Mouse (Mus musculus): ENCODE measurements at regions not wholly inside any gene's neighbourhood (a gene's known extent, or its start where the extent isn't known, plus 50 kb on each side); places are given as distances from the start of the nearest gene placed in this dataset.

DNA sequence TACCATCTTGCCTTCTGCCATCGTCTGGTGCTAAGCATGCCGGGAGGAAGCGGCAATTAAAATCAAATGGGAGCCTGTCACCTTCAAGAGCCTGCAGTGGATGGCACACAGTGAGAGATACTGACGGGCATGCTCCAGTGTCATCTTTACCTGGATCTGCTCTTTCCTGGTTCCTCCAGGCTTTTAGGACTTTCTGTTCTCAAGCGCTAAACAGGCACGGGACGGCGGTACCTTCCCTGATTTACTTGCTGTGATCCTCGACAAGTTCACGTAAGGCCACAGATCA lies 347.6 kb downstream of the Med10 start:
- no peaks in the 10 kb centered on the region for H3K27me3 ChIP-seq (ENCODE audit: insufficient read depth, low read length)
- H3K36me3 ChIP-seq (ENCODE audit: insufficient read depth), result no peaks in the 10 kb centered on the region
- no peak overlapping the region for H3K27ac ChIP-seq (ENCODE audit: low read depth)
- 47% methylated on average over 10 of the region's 10 CpGs for WGBS
- H3K9ac ChIP-seq, result no peak overlapping the region
- no peaks in the 10 kb centered on the region for H3K4me1 ChIP-seq (ENCODE audit: insufficient read depth)
- no peak overlapping the region for H3K4me3 ChIP-seq (ENCODE audit: low read depth, low read length)
- no peak for TF ChIP-seq CTCF (IDR thresholded peaks at IDR 0.05; ENCODE audit: low read depth)
- no peak overlapping the region for H3K4me2 ChIP-seq
- DNase-seq, result no peak
- H3K9me3 ChIP-seq (ENCODE audit: low read depth, low read length), result no peaks in the 10 kb centered on the region
- ATAC-seq (ENCODE audit: insufficient read depth), result no peak

DNA sequence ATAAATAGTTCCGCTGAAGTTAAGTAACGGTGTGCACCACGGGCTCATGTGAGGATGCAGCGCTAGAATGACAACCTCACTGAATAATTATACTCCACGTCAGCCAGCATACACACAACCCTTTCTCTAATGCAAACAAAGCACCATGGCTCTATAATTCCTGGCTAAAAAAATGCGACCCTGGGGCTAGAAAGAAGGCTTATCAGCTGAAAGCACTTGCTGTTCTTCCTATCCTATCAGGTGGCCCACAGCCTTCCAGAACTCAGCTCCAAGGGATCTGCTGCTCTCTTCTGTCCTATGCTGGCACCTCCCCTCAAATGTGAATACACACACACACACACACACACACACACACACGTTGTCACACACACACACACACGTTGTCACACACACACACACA lies 350.9 kb downstream of the Med10 start:
- Histone ChIP-seq H3K27ac (ENCODE audit: low read depth) (no peak overlapping the region), H3K4me1 (ENCODE audit: insufficient read depth) (no peaks in the 10 kb centered on the region), H3K36me3 (ENCODE audit: insufficient read depth) (no peaks in the 10 kb centered on the region), H3K27me3 (ENCODE audit: insufficient read depth, low read length) (no peaks in the 10 kb centered on the region), H3K4me2 (no peak overlapping the region), H3K4me3 (ENCODE audit: low read depth, low read length) (no peak overlapping the region), H3K9me3 (ENCODE audit: low read depth, low read length) (no peaks in the 10 kb centered on the region), H3K9ac (no peak overlapping the region)
- DNase-seq (no peak), ATAC-seq (ENCODE audit: insufficient read depth) (no peak)
- 50% methylated on average over 8 of the region's 8 CpGs for WGBS
- TF ChIP-seq CTCF (IDR thresholded peaks at IDR 0.05; ENCODE audit: low read depth), result no peak

DNA sequence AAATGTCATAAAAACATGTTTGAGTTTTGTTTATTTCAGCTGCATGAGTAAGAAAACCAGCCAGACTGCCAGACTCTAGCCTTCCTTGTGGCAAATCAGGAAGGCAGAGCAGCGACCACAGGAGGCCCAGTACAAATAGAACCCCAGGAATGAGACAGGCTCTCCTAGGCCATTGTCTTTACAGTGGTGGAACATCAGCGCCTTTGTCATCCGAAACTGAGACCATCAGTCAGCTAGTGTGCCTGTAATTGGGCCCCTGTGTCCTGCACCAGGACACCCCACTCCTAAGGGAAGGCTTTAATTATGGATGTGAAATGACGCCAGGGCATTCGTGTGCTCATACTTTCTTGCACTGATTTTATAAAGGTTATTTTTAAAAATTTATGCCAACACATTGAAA lies 353.4 kb downstream of the Med10 start:
- H3K36me3 ChIP-seq (ENCODE audit: insufficient read depth), result no peaks in the 10 kb centered on the region
- H3K27me3 ChIP-seq (ENCODE audit: insufficient read depth, low read length), result no peaks in the 10 kb centered on the region
- no peak overlapping the region for H3K4me2 ChIP-seq
- 67% methylated on average over 5 of the region's 5 CpGs for WGBS
- H3K4me3 ChIP-seq (ENCODE audit: low read depth, low read length), result no peak overlapping the region
- no peaks in the 10 kb centered on the region for H3K9me3 ChIP-seq (ENCODE audit: low read depth, low read length)
- no peak for DNase-seq
- H3K27ac ChIP-seq (ENCODE audit: low read depth), result no peak overlapping the region
- no peak for TF ChIP-seq CTCF (IDR thresholded peaks at IDR 0.05; ENCODE audit: low read depth)
- H3K9ac ChIP-seq, result no peak overlapping the region
- no peaks in the 10 kb centered on the region for H3K4me1 ChIP-seq (ENCODE audit: insufficient read depth)
- ATAC-seq (ENCODE audit: insufficient read depth), result no peak

DNA sequence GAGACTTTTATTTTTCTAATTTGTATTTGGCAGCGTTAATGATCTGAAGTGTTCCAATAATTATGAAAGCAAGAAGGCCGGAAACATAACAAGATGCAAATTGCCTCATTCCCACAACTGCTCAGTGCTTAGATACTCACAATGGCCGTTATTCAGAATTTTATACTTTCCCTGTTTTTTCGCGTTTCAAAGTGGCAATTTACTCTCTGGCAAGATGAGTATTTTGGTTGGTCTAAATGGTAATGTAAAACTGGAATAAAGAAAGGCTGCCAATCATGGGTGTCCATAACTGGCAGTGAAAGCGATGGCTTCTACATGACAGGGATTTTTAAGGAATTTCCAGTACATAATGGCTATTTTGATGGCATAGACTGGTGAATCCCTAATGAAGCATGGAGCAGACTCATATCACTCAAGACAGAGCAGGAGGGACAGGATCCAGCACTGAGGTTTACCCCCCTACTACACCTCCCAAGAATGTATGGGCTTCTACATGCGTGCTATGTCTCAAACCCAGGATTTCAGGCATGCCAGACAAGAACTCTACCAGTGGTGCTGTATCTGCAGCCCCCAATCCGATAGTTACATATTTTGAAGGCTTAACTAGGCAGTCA lies 354.9 kb downstream of the Med10 start:
- Histone ChIP-seq H3K9me3 (ENCODE audit: low read depth, low read length) (no peaks in the 10 kb centered on the region), H3K36me3 (ENCODE audit: insufficient read depth) (no peaks in the 10 kb centered on the region), H3K27me3 (ENCODE audit: insufficient read depth, low read length) (no peaks in the 10 kb centered on the region), H3K4me1 (ENCODE audit: insufficient read depth) (no peaks in the 10 kb centered on the region), H3K4me2 (no peak overlapping the region), H3K9ac (no peak overlapping the region), H3K4me3 (ENCODE audit: low read depth, low read length) (no peak overlapping the region), H3K27ac (ENCODE audit: low read depth) (no peak overlapping the region)
- DNase-seq (no peak), ATAC-seq (ENCODE audit: insufficient read depth) (no peak)
- 90% methylated on average over 8 of the region's 8 CpGs for WGBS
- TF ChIP-seq CTCF (IDR thresholded peaks at IDR 0.05; ENCODE audit: low read depth), result no peak

DNA sequence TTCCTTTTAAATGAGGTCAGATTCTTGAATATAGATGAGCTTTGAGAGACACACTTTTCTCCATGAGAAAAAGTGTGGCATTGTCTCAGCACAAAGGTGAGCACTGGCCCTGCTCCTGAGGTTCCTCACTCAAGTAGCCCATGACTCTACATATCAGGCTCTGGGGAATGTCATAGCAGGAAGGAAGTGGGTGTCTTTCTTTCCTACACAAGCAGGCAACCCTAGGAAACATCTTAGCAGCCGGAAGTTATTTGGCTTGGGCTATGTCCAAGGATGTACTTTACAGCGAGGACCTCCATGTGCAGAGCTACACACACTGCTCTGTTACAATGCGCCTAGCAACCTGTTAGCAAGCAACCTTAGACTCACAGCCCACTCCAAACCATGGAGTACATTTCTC lies 356.9 kb downstream of the Med10 start:
- Histone ChIP-seq H3K36me3 (ENCODE audit: insufficient read depth) (no peaks in the 10 kb centered on the region), H3K4me2 (no peak overlapping the region), H3K9ac (no peak overlapping the region), H3K27ac (ENCODE audit: low read depth) (no peak overlapping the region), H3K9me3 (ENCODE audit: low read depth, low read length) (no peaks in the 10 kb centered on the region), H3K4me3 (ENCODE audit: low read depth, low read length) (no peak overlapping the region), H3K27me3 (ENCODE audit: insufficient read depth, low read length) (no peaks in the 10 kb centered on the region), H3K4me1 (ENCODE audit: insufficient read depth) (no peaks in the 10 kb centered on the region)
- 0 out of 2 replicates have a peak, but pooled peaks have one; percentile 14 for ATAC-seq (ENCODE audit: insufficient read depth)
- 73% methylated on average over 3 of the region's 3 CpGs for WGBS
- TF ChIP-seq CTCF (IDR thresholded peaks at IDR 0.05; ENCODE audit: low read depth), result no peak
- DNase-seq, result no peak

DNA sequence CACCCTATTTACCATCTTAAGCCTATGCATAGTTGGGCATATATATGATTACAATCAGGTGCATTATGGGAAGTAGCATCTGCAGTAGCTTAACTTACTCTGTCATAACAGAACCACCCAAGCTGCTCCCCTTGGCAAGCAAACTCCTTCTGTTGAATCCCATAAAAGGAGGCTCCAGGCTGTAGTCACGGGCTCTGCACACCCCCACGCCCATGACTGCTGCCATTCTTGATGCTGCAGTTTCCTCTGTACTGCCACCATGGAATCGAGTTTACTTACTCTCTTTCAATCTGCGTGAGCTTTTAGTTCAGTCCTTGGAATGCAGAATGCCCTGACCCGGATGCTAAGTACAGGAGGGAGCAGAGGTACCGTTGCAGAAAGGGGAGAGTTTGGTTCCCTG lies 357.4 kb downstream of the Med10 start:
- H3K27me3 ChIP-seq (ENCODE audit: insufficient read depth, low read length), result no peaks in the 10 kb centered on the region
- no peak overlapping the region for H3K9ac ChIP-seq
- H3K27ac ChIP-seq (ENCODE audit: low read depth), result no peak overlapping the region
- DNase-seq (no peak), ATAC-seq (ENCODE audit: insufficient read depth) (no peak)
- H3K4me2 ChIP-seq, result no peak overlapping the region
- WGBS, result 62% methylated on average over 6 of the region's 6 CpGs
- no peaks in the 10 kb centered on the region for H3K9me3 ChIP-seq (ENCODE audit: low read depth, low read length)
- H3K4me1 ChIP-seq (ENCODE audit: insufficient read depth), result no peaks in the 10 kb centered on the region
- no peak for TF ChIP-seq CTCF (IDR thresholded peaks at IDR 0.05; ENCODE audit: low read depth)
- H3K4me3 ChIP-seq (ENCODE audit: low read depth, low read length), result no peak overlapping the region
- no peaks in the 10 kb centered on the region for H3K36me3 ChIP-seq (ENCODE audit: insufficient read depth)

DNA sequence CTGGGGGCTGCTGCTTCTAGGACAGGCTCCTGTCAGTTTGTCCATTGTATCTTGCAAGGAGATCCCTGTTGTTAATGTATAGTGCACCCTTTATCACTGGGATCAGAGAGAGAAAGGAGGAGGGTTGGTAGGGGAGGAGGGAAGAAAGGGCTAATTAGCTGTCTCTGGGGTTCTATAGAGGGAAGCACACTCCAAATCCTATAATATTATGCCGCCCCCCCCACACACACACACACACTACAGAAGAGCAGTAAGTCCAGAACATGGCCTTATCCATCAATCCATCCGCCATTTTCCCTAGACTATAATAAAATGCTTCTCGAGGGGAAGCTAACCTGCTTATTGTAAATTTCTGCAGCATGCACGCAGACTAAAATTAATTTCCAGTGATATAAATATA lies 359.9 kb downstream of the Med10 start:
- no peak for DNase-seq
- Histone ChIP-seq H3K27ac (ENCODE audit: low read depth) (no peak overlapping the region), H3K9me3 (ENCODE audit: low read depth, low read length) (no peaks in the 10 kb centered on the region), H3K4me3 (ENCODE audit: low read depth, low read length) (no peak overlapping the region), H3K36me3 (ENCODE audit: insufficient read depth) (no peaks in the 10 kb centered on the region), H3K27me3 (ENCODE audit: insufficient read depth, low read length) (no peaks in the 10 kb centered on the region), H3K9ac (no peak overlapping the region), H3K4me1 (ENCODE audit: insufficient read depth) (no peaks in the 10 kb centered on the region), H3K4me2 (no peak overlapping the region)
- no peak for TF ChIP-seq CTCF (IDR thresholded peaks at IDR 0.05; ENCODE audit: low read depth)
- no peak for ATAC-seq (ENCODE audit: insufficient read depth)
- WGBS, result 86% methylated on average over 4 of the region's 4 CpGs
